Mouse (Mus musculus) kidney, adult 9 months (tissue): ENCODE measurements around the gene Trdn.

Experiments used
- DNase-seq: peaks from one replicate; pipeline ENCODE4 v3.0.0; 2022

Gene Trdn

DNA sequence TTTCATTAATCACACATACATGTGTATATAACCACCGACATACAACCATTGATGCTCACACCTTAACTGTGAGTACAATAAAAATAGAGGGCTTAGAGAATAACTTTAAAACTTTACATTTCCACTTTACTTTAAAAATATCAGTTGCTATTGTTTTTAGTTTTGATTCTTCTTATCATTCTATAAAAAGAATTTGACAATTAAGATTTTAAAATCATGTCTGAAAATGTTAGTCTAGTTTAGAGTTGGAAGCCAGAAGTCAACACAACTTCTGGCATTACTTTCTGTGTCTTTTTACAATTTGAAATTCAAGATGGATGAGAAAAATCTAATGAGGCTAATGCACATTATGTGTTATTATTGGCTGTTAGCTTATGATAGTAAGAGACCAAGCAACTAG, at the start of gene Trdn:
TSS of gene Trdn (plus strand) at position 301 of the 400 bp plus-strand sequence.
- no peak for DNase-seq

DNA sequence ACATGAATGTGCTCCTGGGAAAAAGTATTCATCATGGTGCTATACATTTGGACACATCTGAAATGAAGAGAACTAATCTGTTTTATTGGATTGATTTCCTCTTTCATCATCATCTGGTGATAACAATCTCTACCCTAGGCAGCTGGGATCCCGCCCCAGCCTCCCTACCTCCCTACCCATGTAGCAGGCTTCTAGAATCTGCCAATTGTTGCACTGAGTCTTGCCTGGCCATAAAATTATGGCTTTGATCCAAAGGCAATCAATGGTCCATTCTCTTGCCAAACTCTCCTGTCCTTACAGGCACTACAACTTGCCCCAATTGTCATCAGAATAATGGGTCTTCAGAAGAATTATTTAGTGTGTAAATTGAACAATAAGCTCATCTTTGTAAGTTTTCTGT, 19.6 kb upstream of the Trdn start:
- no peak for DNase-seq

DNA sequence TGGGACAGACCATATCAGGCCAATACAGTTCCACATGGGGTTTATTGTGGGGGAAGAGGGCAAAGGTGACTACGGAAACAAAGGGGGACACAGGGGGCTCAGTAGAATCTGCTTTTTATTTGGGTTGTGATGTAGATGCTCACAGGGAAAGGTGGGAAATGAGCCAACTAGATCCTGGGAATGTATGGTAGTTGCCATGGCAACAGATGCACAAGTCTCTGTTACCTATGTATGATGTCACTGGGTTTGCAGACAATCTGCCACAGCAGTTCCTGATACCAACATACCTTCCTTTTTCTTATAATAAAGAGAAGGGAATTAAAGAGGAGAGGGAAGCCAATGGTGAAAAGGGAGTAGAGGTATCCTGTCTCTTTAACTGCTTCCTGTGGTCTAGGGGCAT, 14.8 kb upstream of the Trdn start:
- no peak for DNase-seq

DNA sequence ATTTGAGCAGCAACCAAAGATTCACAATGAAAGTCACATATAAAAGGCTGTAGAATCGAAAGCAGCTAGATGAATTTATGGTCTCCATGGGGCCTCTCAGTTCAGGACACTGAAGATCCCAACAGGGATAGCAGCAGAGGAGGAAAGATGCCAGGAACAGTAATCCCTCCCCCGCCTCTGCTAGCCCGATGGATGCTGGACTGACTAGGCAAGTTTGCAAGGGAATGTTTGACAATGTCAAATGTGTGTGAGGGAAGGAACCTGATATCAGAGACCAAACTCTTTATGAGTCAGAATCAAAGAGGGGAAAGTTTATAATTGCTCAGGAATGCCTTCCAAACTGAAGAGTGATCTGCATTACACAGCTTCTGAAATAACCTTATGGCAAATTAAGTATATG, 7.2 kb upstream of the Trdn start:
- no peak for DNase-seq

DNA sequence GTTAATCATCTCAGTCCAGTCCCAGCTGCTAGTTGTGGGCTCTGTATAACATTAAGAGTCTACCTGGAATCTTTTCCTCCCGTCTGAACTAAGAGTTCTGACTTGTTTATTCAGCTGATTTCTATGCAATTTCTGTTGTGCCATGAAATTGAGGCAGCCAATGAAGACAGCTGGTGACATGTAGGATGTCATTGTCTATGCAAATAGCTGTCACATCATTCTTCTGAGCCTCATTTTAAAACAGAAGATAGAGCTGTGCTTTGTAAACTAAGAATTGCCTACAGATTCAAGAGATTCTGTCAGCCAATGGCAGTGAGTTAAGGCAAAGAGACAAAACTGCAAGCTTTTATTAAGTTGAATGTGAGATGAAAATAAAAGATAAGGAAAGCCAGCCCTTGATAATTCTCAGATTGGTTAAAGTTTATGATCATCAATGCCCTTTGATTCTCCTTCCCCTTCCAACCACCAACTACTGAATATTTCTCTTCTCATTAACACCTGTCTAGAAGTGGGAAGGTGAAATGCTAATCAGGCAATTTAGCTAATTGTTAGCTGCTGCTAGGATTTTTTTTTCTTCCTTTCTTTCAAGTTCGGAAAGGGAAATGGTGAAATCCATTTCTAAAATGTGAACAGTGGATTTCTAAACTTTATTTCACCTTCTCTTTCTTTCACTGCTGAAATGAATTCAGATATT, 1.9 kb downstream of the Trdn start:
- no peak for DNase-seq

DNA sequence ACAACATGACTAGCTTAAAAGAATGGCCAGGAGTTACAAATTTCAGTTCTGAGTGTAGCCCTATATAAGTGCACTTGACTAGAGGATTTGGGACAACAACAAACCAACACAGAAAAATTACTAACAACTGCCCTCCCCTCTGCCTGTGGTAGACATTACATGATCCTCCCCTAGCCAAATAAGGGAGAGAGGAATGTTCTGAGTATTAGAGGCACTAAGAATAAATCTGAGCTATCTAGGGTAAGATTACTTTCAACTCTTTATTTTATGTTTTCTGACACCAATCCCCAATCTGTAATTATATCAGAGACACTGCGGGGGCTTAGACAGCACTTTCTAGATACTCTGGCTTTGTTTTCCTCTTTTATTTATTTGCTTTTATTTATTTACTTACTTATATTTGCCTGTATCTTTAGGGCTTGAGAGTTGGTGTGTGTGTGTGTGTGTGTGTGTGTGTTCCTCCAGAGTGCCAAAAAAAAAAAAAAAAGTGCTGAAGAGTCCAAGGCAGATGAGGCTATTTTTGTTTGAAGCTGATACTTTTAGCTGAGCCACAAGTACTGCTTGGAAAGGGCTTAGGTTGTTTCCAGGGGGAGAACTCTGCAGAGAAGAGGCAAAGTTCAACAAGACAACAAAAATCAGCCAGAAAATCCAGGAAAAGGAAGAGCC, 2.7 kb downstream of the Trdn start:
- no peak for DNase-seq

DNA sequence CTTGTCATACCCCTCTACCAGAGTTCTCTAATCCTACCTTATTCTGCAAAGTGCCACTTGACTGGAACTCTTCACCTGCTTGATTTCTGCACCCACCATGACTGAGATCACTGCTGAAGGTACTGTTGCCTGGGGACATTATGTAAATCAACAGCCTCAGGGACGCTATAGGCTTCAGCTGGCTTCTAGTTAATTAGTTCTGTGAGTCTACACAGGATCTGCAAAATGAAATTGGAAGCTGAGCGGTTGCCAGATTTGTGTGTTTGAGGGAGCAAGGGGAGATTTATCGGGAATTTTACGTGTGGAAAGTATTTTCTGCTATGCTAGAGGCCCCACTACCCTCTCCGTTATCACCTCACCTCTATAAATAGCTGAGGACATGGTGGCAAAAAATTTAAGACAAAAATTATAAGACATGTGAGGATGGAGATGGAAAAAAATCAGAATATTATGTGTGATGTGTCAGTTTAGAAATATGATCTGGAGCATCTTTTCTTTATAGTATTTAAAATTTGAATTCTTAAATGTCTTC, 3.3 kb downstream of the Trdn start:
- no peak for DNase-seq

DNA sequence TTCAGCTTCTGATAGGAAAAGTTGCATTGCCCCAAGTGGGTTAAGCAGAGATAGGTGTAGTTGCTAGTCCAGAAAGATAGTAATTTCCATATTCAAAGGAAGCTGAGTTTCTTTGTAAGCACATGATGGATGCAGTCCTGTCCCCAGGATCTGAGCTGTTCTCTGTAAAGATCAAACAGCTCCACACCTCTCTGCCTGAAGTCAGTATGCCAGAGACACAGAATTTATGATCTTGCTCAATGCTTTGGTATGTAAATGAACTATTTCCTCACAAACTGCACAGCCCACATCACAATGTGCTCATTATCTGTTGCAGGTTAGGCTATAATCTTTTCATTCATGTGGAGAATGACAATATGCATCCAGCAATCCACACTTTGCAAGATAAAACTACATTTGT, 8.0 kb downstream of the Trdn start:
- DNase-seq = no peak

DNA sequence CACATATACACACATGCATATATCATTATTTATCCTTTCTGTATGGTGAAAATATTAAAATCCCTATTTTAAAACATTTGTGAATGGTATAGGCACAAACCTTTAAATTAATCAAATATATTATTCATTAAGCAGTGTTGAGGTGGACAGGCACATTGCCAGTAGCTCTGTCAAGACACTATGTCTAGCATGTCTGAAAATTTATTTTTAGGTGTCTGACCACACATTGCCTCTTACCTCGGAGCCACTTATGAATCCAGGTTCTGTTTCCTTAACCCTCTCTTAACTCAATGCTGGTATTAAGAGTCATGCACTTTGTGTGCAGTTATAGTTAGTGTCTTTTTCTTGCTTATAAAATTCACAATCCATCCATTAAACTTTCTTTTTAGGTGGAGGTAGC, 12.0 kb downstream of the Trdn start:
- no peak for DNase-seq

DNA sequence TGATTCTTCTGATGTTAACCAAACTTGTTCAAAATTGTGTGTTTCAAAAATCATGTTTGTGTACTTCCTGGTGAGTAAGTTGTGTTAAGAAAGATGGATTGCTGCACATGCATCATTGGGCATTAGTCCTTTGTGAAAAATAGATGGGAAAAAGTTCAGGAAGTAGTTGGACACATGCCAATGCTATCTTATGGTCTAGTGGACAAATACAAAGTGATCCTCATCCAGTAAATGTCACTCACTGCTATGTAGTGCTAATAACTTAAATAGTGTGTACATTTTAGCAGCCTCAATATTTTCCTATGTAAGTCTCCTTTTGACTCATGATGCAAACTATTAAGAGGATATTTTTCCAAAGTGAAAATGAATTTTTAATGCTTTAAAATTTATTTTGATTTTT, 27.6 kb downstream of the Trdn start:
- DNase-seq = no peak

DNA sequence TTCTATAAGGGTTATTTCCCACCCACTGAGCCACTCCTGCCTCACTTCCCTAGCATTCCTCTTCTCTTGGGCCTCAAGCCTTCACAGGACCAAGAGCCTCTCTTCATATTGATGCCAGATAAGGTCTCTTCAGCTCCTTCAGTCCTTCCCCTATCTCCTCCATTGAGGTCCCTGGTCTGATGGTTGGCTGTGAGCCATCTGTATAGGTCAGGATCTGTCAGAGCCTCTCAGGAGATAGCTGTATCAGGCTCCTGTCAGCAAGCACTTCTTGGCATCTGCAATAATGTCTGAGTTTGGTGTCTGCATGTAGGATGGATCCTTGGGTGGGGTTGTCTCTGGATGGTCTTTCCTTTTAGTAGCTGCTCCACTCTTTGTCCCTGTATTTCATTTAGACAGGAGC, 42.7 kb downstream of the Trdn start:
- DNase-seq = no peak

DNA sequence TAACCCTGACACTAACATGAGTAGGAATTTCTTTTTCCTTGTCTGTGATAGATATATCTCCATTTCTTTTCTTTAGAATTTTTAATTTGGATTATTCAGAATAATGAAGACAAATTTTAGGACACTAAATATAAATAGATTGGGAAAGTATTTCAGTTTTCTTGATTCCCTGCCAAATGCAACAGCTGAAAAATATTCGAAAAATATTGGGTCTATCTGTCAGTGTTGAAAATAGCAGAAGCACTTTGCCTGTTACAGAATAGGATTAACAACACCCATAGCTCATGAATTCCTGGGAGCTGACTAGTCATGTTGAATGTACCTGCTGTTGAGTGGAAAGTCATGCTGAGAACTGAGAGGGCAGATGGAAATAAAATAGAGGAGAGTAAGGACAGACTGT, 64.6 kb downstream of the Trdn start:
- DNase-seq = no peak

DNA sequence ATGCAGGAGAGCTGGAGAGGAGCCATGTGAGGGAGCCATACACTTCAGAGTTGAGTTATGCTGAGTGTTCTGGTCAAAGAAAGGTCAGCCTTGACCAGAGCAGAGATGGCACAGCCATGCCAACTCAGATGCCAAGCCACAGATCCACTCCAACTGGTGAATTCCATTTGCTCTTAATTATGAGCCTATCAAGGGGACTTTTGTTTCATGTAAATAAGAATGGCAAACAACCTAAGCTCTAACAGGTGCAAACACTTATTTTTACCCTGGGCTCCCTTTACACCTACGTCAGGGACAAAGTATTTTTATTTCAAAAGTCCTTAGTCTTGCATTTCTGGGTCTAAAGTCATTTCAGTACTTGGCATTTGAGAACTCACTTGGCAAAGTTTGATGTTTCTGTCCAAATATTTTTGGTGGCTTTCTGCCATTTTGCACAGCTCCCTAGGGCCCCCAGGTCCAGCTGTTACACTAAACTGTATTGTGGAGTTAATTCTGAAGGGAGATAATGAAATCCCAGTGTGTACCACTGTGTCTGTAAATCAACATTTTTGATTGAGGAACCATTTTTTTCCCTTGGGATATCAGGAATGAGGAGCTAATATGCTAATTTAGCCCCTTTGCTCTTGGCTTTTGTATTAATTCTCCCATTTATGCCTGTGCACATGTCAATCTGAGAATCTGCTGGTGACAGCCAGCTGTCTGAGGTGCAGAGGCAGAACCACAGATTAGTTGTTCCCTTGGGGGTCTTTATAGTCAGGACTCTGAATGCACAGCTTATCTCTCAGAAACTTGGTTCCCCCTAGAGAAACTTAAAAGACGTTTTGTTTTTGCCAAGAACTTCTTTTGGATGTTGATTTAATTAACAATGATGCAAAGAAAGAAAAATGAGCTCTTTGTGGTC, 99.6 kb downstream of the Trdn start:
- DNase-seq = no peak

DNA sequence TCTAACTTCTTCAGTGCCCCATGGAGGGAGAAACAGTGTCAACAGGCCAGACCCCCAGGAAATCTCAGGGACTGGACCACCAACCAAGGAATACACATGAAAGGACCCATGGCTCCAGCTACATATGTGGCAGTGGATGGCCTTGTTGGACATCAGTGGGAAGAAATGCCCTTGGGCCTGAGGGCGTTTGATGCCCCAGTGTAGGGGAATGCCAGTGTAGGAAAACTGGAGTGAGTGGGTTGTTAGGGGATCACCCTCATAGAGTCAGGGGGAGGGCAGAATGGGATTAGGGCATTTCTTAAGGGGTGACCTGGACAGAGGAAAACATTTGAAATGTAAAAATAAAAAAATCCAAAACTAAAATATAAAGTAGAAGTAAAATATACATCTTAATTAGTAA, 108.7 kb downstream of the Trdn start:
- no peak for DNase-seq

DNA sequence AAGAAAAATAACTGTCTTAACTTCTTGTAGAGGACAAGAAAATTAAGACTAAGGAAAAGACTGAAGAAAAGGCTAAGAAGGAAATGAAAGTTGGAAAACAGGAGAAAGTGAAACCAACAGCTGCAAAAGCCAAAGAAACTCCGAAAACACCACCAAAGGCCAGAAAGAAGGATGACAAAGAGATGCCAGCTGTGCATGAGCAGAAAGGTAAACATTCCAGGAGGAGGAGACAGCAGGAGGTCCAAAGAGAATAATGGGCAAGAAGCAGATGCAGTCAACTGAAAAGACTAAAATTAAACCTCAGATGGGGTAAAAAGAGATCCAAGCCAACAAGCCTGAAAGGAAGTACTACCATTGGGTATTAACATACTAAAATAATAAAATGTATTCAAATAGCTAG, 115.6 kb downstream of the Trdn start:
- DNase-seq = no peak

DNA sequence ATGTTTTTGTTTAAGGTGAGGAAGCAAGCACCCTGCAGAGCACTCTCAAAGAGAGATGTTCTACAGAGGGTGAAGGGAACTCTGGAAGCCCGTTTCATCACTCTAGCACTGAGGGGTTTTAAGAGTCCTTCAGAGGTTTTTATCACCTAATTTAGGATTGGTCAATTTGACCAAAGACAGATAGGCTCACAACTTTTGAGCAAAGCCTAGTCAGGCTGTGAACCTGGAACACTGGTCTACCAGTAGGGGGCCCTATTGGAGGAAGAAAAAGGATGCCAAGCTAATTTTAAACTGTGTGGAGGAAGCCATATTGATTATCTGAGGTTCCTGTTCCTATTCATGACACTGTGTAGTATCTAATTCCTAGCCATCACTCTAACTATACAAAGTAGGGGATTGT, 117.9 kb downstream of the Trdn start:
- DNase-seq = no peak

DNA sequence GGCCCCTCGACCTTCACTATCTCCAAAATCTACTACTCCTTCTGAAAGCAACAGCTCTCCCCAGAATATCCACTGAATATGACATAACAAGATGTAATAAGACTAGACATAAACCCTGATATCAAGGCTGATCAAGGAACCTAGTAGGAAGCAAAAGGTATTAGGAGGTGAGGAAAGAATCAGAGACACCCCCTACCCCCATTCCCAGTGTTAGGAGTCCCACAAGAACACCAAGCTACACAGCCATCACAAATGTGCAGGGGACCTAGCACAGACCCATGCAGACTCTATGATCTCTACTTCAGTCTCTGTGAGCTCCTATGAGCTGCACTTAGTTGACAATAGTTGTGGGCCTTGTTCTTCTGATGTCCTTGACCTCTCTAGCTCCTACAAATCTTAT, 130.1 kb downstream of the Trdn start:
- DNase-seq = no peak

DNA sequence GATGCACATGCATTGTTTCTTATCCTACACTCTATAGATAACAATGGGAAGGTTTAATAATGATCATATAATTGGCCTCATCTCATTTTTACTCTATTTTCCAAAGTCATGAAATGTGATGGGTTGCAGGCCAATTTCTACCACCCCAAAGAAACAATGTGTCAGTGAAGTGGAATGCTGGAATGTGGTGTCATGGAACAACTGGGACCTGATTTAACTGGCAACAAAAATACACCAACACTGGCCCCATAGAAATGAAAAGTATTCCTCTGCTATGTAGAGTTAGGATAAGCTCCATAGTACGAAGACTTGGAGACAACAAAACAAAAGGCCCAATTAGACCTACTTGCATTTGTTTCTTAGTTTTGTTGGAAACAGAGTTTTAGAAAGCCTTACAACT, 173.6 kb downstream of the Trdn start:
- no peak for DNase-seq

DNA sequence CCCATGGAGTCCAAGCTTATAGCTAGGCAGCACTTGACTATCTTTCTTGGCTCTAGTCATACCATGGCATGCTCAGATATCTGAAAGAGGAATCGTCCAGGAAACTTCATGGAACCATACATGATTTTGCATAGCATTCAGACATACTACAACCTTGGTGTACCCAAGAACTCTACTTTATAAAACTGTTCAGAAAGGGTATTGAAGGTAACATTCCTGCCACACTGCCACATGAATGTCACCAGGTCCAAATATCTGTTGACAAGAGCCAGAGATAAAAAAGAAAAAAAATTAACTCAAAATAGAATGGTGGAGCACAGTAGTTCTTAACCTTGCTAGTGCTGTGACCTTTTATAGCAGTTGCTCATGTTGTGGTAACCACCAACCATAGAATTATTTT, 175.8 kb downstream of the Trdn start:
- DNase-seq = no peak

DNA sequence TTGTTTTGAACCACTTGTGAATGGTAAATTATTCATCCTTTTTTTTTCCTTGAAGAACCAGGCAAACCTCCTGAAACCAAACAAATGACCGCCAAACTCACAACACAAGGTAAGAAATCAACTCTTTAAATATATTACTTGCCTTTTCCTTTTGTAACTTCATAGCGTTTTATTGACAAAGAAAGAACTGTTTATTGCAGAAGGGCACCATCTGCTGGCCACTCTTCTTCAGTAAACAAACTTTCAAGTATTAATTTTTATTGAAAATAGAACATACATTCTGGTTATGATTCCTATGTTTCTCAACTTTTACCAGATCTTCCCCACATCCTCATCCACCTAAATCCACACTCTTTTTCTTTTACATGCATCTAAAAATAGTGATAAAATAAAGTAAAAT, 224.6 kb downstream of the Trdn start:
- DNase-seq = peak; percentile 38

DNA sequence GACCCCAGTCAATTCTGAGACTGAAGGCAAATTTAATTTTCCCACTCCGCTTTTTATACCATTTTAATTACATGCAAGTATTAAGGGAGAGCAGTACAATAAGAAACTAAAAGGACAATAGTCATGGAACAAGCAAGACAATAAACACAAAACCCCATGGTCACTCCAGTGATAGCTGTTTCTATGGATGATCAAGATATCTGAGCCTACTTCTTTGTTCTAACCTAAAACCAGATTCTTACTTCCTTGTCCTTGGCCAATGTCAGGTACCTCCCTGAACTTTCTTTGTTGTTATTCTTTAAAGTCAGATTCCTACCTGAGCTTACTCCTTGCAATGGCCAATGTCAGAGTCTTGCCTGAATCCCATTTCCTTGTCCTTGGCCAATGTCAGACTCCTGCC, 272.7 kb downstream of the Trdn start:
- DNase-seq = no peak

DNA sequence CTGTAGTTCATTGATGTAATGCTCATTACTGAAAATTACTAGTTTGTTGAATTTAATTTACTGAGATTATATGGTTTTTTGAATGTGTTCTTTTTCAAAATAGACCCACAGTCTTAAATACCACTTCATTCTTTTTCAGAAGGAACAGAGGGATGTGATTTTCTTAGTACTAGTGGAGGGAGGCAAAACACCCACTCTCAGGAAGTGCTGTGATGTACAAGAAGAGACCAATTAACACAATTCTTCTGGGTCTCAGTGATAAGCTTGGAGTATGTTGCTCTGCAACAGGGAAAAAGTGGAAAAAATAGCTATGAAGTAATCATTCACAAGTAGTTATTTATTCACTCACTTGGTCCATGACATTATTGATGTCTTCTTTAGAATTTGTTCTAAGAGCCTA, 286.2 kb downstream of the Trdn start:
- no peak for DNase-seq

DNA sequence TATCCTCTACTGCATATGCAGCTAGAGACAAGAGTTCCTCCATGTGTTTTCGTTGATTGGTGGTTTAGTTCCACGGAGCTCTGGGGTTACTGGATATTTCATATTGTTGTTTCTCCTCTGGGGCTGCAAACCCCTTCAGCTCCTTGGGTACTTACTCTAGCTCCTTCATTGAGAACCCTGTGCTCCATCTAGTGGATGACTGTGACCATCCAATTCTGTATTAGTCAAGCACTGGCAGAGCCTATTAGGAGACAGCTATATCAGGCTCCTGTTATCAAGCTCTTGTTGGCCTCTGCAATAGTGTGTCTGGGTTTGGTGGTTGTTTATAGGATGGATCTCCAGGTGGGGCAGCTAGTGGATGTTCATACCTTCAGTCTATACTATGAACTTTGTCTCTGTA, 290.2 kb downstream of the Trdn start:
- no peak for DNase-seq
